In the genomic region with DNA sequence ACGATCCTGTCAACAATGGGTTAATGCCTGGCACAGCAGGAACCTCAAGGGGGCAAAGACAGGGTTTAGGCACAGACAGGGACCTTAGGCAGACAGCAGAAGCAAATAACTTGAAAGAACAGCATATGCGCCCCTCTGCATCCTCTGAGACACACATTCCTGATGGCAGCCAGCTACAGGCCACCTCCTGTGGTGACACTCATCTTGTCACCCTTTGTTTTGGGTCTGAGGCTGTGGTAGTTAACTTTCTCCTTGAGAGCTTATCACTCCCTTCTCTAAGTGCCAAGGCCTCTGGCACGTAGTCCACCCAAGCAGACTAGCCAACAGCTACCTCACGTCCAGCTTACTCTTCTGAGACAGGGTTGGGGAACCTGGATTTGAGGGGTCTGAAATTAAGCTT, we compare ENCODE assay signal across 33 mouse cellular contexts. TPM values are rescaled to one million over a fixed set of nuclear protein-coding genes. Genes with fewer than 3 reads are reported as not detected.
"Had no signal": no experiment of that assay in that cellular context is flagged by ENCODE, and none has a peak within 500 bp of the region (broad histone marks: within the 10 kb centered on the region; RNA-seq: fewer than 3 reads in every experiment).

No protein-coding gene starts in this region.

- H3K27me3 ChIP-seq: hindbrain, embryonic 15.5 days had no signal

- H3K36me3 ChIP-seq: heart, embryonic 10.5 days; heart, embryonic 13.5 days; heart, embryonic 15.5 days; hindbrain, embryonic 13.5 days; hindbrain, embryonic 15.5 days; kidney, embryonic 15.5 days; limb, embryonic 13.5 days; limb, embryonic 15.5 days; liver, embryonic 12.5 days had no signal

- ATAC-seq: intestine, embryonic 16.5 days; liver, embryonic 12.5 days had no signal

- DNase-seq: gastrocnemius, postnatal 14 days; gastrocnemius, postnatal 36 days; heart, adult 18-20 months; heart, postnatal 14 days; heart, postnatal 36 days; kidney, adult 18-20 months; kidney, adult 8-10 months; kidney, postnatal 14 days; kidney, postnatal 36 days; layer of hippocampus, adult 9-11 months; layer of hippocampus, postnatal 36 days; left cerebral cortex, postnatal 4 days had no signal

- H3K9me3 ChIP-seq: heart, embryonic 10.5 days; heart, embryonic 13.5 days; heart, embryonic 15.5 days; hindbrain, embryonic 13.5 days; hindbrain, embryonic 15.5 days; kidney, embryonic 15.5 days; limb, embryonic 13.5 days; limb, embryonic 15.5 days; liver, embryonic 12.5 days had no signal

- H3K9ac ChIP-seq: heart, embryonic 13.5 days; heart, embryonic 15.5 days; hindbrain, embryonic 13.5 days; hindbrain, embryonic 15.5 days; kidney, embryonic 15.5 days; limb, embryonic 13.5 days; limb, embryonic 15.5 days; liver, embryonic 12.5 days; liver, embryonic 14.5 days had no signal

- H3K4me2 ChIP-seq: heart, embryonic 13.5 days; heart, embryonic 15.5 days; hindbrain, embryonic 13.5 days; hindbrain, embryonic 15.5 days; kidney, embryonic 15.5 days; limb, embryonic 13.5 days; limb, embryonic 15.5 days; liver, embryonic 12.5 days had no signal

- H3K4me3 ChIP-seq: heart, embryonic 10.5 days; heart, embryonic 13.5 days; heart, embryonic 15.5 days; hindbrain, embryonic 13.5 days; hindbrain, embryonic 15.5 days; kidney, embryonic 15.5 days; limb, embryonic 13.5 days; limb, embryonic 15.5 days; liver, embryonic 12.5 days had no signal

- H3K27ac ChIP-seq: heart, embryonic 10.5 days; heart, embryonic 13.5 days; heart, embryonic 15.5 days; hindbrain, embryonic 13.5 days; hindbrain, embryonic 15.5 days; hindbrain, postnatal 0 days; kidney, embryonic 15.5 days; kidney, postnatal 0 days; limb, embryonic 13.5 days; limb, embryonic 15.5 days; liver, embryonic 12.5 days; liver, embryonic 14.5 days had no signal

RNA-seq across cellular contexts. Expression of a gene that starts 15.9 kb away (rescaled TPM):
- polyA plus RNA-seq: liver, embryonic 12.5 days had no signal

RNA-seq across cellular contexts. Expression of a gene that starts 35.7 kb away (rescaled TPM):
- total RNA-seq: heart, adult 18-20 months; heart, adult 8-10 months; heart, postnatal 14 days; heart, postnatal 36 days; hematopoietic stem cell, adult 5-6 weeks; hindbrain, postnatal 0 days; layer of hippocampus, adult 18-20 months; layer of hippocampus, postnatal 36 days; liver, adult 2 months had no signal
- polyA plus RNA-seq: gonadal fat pad, adult 2 months; heart, embryonic 10.5 days; heart, embryonic 13.5 days; heart, postnatal 0 days; intestine, embryonic 14.5 days; kidney, embryonic 15.5 days; large intestine, adult 2 months; limb, embryonic 13.5 days; liver, adult 2 months; liver, embryonic 14.5 days had no signal
